Mouse (Mus musculus): ENCODE measurements at regions not wholly inside any gene's neighbourhood (a gene's known extent, or its start where the extent isn't known, plus 50 kb on each side); places are given as distances from the start of the nearest gene placed in this dataset.

- DNase-seq (ENCODE audit: low spot score in 2 of 2) = no peak
These were observed 62.4 kb upstream of the 1700016C15Rik start for GRCm38 (mm10) chr1:177667041-177667791.

- no peak for DNase-seq (ENCODE audit: low spot score in 2 of 2)
These were observed 59.0 kb upstream of the 1700016C15Rik start for GRCm38 (mm10) chr1:177670576-177670975.

GRCm38 (mm10) chr1:177676657-177677056 lies 53.0 kb upstream of the 1700016C15Rik start:
- DNase-seq (ENCODE audit: low spot score in 2 of 2) = no peak

- no peak for DNase-seq (ENCODE audit: low spot score in 2 of 2)
These were observed 50.8 kb upstream of the 1700016C15Rik start for GRCm38 (mm10) chr1:177678832-177679231.
